Mouse (Mus musculus): ENCODE measurements around the gene Egr2.

The Egr2 gene

GRCm38 (mm10) chr10:67535256-67535655 lies at the start of gene Egr2:
Gene Egr2, plus strand, starts transcription at chr10:67535475.
- no peak for DNase-seq (ENCODE audit: low spot score)

DNA sequence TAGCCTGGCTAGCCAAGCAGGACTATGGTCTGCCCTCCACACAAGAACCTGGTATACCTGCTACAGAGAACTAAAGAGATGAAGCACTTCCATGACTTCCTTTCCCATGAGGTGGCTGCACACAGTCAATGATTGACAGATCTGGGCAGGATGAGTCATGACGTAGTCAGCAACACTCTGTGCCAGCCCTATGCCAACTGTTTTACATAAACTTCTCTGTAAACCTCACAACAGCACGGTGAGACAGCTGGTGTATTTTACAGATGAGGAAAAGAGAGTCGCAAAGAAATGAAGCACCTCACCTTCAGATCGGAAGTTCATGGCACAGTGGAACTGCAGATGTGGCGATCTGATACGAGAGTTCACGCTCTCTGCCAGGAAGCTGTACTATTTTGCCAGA lies 47.8 kb upstream of the Egr2 start:
- DNase-seq (ENCODE audit: low spot score): no peak

DNA sequence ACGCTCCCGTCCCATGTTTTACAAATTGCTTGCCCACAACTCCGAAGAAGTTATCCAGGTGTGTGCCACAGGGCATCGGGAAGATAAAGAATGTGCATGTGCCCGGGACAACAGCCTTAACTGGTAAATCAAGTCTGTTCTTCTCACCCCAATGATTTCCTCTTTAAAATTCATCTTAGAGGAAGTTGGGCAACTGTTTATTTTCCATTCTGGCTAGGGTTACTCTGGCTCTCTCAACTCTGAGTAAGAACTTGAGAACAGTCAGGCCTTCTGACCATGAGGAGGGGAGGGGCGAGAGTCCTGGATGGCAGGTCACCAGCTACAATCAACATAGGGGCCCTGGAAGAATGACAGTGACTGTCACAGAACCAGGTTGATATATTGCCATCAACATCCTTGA lies 45.4 kb upstream of the Egr2 start:
- no peak for DNase-seq (ENCODE audit: low spot score)

DNA sequence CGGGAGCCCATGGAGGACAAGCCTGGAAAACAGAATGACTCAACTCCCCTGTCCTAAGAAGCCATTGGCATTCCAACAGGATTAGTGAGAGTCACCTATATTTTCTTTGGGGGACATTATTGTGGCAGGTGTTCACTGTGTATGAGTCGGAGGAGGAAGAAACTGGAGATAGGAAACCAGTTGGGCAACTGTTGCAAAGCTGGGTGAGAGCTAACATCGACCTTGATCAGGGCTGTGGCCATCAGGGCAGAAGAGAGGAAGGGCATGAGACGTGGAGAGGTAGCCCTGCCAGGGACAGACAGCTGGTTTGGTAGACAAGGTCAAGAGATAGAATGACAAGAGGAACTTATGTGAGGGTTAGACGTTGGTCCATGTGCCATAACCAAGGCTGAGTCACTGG lies 44.6 kb upstream of the Egr2 start:
- DNase-seq (ENCODE audit: low spot score): no peak

GRCm38 (mm10) chr10:67492161-67492571 lies 43.1 kb upstream of the Egr2 start:
- DNase-seq (ENCODE audit: low spot score): no peak

DNA sequence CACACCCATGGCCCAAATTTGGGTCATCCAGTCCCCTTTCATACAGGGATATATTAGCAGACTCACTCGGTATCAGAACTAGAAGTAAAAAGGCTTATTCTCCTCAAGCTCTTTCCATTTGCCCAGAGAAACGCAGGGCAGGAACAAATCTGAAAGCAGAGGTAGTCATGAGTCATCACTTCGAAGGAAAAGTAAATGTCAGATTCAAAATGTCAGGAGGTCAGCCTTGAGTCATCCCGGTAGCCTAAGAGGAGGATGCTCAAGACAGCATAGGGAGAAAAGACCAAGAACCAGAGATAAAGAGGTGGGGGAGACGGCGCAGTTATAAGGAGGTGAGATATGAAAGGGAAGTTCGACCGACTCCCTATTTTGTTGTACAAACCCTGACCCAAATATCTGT lies 41.7 kb upstream of the Egr2 start:
- no peak for DNase-seq (ENCODE audit: low spot score)

DNA sequence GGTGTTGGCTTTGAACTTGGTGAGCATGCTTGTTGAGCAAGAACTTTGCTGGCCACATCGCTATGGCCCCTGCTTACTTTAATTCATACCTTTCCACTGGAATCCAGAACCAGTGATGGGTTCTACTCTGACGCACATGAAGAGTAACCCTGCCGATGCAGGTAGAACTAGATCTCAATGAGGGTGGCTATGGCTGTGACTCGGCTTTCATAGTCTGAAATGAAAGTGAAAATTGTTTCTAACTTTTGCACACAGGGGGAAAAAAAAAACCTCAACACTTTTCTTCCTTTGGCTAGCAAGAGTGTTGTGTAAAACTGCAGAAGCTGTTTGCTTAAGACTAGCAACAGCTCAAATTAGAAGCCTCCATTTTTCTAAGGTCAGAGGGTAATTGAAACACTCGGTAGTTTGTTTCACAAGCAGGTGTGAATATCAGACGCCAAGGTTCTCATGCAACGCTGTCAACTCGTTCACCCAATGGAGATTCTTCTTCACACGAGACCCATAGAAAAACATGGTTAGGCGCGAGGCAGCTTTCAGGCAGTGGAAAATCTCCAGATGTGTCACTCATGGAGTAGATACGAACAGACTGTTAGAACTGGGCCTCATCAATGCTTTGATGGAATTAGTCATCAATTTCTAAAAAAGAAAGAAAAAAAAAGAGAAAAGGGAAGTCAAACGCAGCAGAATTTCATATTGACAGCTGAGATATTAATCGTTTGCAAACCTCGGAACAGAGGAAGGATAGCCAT lies 38.0 kb upstream of the Egr2 start:
- DNase-seq (ENCODE audit: low spot score): no peak

DNA sequence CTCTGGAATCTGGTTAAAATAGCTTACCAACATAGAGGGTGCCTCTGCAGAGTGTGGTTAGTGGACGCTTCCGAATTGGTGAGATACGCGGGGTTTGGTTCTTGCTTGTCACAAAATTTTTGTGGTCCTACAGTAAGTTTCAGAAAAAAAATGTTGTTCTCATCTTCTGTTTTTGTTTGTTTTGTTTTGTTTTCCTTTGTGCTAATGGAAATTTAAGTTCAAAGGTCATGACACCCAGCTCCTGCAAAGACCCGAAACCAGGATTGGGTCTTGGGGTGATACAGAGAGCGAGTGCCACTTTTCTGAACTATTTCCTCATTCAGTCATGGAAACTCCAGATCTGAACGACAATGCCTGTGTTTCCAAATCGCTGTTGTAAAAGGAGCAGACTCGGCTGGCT lies 37.3 kb upstream of the Egr2 start:
- no peak for DNase-seq (ENCODE audit: low spot score)

- DNase-seq (ENCODE audit: low spot score): no peak
These were observed 31.8 kb upstream of the Egr2 start for GRCm38 (mm10) chr10:67503320-67503995.

- DNase-seq (ENCODE audit: low spot score): no peak
These were observed 31.2 kb upstream of the Egr2 start for GRCm38 (mm10) chr10:67504046-67504445.

GRCm38 (mm10) chr10:67505248-67505647 lies 30.0 kb upstream of the Egr2 start:
- DNase-seq (ENCODE audit: low spot score): no peak

DNA sequence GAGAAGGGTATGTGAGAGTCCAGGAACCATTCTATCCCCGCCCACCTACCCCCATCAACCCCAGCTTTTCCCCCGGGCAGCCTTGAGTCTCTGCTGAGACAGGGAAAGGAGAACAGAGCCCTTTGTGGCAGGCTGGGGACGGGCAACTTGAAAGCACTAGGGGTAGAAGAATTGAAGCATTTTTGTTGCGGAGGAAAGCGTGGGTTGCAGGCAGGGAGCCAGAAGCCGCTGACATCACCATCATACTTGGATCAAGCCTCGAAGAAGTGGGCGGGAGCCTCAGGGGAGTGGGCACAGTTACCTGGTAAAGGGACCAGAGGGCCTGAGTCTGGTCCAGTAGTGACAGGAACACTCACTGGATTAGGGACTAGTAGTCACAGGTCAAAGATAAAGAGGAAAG lies 23.1 kb upstream of the Egr2 start:
- no peak for DNase-seq (ENCODE audit: low spot score)

- peak; percentile 9 for DNase-seq (ENCODE audit: low spot score)
These were observed 22.4 kb upstream of the Egr2 start for GRCm38 (mm10) chr10:67512871-67513270.

DNA sequence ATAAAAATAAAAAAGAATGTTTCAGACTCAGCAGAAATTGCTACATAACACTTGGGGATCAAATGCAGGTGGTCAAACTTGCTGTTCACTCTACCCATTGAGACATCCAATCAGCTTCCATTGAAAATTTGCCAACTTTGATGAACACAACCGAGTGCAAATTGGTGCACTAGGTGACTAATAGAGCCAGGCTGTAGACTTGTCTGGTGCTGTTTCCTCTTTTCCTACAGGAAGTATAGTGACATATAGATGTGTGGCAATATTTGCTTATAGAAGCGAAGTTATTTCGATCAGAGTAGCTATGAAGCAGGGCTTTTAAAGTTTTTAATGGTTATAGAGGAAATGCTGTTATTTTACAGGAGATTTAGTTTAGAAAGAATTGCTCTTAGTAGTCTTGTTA lies 16.5 kb upstream of the Egr2 start:
- DNase-seq (ENCODE audit: low spot score): no peak

DNA sequence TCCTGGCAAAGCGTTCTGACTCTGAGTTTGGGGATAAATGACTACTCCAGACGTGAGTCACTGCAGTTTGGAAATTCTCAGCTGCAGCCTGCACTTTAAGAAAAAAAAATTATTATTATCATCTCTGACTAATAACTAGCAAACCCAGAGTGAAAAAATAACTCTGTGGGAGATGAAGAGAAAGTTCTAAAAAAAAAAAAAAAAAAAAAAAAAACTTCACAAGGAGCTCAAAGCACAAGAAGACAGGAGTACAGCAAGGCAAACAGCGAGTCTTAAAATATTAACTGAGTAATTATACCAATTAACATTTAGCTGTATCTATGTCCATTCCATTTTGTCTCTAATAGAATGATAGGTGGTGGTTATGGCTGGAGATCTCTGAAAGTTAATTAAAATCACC lies 11.1 kb upstream of the Egr2 start:
- DNase-seq (ENCODE audit: low spot score): no peak

DNA sequence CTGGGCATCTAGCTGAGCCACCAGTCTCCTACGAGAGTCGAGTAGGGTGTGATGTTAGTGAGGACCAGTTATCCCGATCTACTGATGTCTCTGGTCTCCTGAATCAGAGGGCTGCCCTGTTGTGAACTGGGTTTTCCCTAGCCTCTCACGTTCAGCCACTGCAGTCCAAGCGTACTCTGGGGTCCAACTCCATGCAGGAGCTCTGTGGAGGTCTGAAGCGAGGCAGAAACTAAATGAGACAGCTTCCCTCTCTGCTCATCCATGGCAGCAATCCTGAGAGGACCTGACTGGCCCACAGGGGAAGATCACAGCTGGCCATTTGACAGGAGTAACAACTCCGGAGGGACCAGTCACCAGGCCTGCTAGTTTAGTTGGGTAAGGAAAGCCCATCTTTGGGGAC lies 10.6 kb upstream of the Egr2 start:
- DNase-seq (ENCODE audit: low spot score): no peak

DNA sequence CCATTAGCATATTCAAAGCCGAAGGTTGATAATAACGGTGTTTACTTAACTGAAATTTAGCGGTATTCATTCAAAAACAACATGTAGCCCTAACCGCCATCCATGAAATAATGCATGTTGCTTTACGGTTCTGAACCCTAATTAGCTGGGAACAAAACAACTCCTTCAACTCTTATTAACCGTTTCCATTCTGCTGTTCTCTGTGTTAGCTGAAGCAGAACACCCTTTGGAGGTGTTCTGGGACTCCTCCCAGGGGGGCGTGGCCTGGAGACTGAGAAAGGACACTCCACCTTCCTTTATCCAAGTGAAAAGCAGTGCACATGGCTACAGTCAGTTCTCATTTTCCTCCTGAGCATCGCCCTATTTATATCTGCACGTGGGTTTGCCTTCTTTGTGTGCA lies 8.8 kb upstream of the Egr2 start:
- DNase-seq (ENCODE audit: low spot score): no peak

DNA sequence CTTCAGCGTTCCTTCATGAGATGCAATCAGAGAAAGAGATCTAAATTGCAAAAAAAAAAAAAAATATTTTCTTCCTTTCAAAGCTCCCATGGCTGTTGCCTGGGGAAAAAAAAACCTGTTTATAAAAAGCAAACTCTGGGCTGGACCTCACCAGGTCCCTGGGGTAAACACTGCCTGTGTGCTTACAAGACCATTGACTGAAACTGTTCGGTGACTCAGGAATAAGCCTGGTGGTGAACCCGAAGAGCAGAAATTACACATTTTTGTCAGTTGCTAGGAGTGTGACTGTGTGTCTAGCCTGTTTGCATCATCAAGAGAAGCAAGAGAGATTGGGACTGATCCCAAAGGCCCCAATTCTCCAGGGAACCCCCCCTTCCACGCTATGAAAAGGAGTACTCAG lies 5.5 kb upstream of the Egr2 start:
- DNase-seq (ENCODE audit: low spot score): no peak

DNA sequence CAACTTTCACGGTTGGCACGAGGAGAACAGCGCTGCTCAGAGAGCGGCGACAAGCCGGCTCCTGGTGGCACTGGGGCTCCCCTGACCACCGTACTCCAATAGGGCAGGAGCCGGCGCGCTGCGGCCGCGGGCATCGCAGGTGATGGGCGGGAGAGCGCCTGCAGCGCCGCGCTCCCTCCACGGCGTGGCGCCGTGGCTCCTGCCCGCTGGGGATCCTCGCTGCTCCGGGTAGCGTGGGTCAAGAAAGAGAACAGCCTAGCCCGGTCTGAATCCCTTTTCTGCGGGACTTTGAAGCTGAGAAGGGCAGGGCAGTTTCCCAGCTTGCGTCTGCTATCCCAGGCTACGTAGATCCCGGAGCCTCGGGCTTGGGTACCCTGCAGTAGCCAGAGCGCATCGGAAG lies 697 bp downstream of the Egr2 start:
- DNase-seq (ENCODE audit: low spot score): peak; percentile 84

DNA sequence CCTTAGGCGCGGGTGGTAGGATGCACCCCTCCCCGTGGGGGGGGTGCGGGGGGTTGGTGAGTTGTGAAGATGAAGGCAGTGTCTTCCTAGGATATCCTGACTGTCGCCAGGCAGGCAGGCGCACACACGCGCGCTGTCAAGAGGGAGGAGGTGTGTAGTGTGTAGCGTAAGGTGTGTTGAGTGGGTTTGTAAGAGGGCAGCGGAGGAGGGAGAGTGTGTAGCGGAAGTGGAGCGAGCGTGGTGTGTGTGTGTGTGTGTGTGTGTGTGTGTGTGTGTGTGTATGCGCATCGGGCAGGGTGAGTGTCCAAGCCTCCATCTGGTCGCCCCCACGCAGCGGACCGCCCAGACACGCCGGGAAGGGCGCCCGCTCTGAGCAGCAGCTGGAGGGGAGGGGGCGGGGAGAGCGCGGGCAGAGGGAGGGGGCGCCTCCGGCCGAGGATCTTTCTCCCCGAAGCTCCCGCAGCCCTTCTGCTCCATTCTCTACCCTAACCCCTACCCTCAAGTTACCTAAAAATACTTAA lies 1.4 kb downstream of the Egr2 start:
- DNase-seq (ENCODE audit: low spot score): no peak

DNA sequence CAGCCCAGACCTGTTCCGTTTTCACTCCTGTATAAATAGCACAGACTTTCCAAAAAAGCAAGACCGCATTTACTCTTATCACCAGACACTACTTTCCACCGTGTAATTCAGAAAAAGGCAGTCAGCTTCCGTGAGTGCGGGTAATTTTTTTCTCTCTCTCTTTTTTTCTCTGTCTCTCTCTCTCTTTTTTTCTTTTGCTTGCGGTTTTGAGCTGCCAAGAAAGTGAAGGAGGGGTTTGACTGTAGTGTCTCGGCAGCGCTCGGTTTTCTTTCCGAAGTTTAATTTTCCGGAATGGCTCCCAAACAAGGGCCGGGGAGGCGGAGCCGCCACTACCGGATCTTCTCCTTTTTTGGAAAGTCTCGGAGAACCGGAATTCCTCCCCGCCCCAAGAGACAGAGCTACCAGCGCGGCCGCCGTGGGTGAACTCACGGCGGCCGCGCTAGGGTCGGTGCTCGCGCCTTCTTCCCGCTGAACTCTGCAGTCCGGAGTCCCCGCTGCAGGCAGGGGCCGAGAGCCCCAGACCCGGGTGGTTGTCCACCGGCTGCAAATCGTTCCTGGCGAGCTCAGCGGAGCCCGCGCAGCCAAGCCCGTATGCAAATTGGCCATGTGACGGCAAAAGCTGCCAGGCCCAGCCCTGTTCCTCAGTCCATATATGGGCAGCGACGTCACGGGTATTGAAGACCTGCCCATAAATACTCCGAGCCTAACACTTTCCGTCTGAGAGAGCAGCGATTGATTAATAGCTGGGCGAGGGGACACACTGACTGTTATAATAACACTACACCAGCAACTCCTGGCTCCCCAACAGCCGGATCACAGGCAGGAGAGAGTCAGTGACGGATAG lies 2.1 kb downstream of the Egr2 start:
- peak; percentile 93 for DNase-seq (ENCODE audit: low spot score)

GRCm38 (mm10) chr10:67538106-67538505 lies 2.8 kb downstream of the Egr2 start:
- no peak for DNase-seq (ENCODE audit: low spot score)
